Mouse (Mus musculus) R1 (cell line): ENCODE data around the gene Olfr922.

Experiments used
- DNase-seq: peaks from one replicate; pipeline ENCODE4 v3.0.0-alpha.2; 2018; ENCODE audit warnings: low read depth, low spot score

Gene Olfr922

DNA sequence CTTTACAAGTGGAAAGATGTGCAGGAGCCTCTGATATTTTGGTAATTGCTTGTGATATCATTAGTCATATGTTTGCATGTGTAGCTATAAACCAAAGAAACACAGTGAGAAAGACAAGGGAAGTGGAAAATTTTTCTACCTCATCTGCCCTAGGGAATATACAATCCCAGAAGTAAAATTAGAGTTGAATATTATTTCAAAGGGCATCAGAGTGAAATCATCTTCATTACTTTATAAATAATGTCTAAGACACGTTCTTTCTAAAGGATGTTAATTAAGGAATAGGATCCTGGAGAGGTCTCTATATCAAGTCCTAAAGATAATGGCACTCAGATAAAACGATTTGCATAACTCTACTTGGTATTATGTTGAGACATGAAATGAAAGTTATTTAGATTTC, at the start of gene Olfr922:
Gene Olfr922 (plus strand): TSS at position 301 of the 400 bp plus-strand sequence.
- DNase-seq, result no peak

DNA sequence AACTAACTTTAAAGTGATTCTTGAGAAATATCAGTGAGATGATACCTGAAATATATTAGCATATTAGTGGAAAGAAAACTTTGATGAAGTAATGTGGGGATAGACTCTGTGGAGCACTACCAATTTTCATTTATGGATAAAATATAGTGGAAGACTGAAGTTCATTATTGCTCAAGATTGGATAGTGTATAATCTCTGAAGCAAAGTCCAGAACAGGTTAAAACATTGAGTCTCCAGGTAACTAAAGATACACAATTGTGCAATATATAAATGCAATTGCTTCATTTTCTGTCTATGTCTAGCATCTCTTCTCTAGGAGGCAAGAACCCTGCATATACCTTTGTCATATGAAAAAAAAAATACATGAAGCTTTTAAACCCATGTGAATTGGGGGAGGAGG, 41.6 kb upstream of the Olfr922 start, which contains the start of gene Olfr921:
Gene Olfr921 (plus strand): TSS at position 301 of the 400 bp plus-strand sequence.
- no peak for DNase-seq

DNA sequence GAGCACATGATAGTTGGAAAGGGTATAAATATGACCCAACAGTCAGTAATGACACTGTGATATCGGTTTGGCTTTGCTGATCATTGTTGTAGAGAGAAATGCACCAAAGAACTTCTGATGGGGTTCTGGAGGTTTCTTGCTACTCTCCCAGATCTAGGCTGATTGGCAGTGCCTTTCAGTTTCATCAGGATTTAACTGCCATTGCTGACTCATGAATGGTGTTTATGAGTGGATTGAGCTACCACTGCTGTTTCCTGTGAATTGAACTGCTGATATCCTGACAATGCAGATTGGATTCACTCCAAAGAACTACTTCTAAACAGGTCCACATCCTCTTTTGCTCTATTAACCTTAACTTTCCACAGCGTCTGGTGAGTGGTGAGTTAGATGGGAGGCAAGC, 21.7 kb upstream of the Olfr922 start:
- no peak for DNase-seq

DNA sequence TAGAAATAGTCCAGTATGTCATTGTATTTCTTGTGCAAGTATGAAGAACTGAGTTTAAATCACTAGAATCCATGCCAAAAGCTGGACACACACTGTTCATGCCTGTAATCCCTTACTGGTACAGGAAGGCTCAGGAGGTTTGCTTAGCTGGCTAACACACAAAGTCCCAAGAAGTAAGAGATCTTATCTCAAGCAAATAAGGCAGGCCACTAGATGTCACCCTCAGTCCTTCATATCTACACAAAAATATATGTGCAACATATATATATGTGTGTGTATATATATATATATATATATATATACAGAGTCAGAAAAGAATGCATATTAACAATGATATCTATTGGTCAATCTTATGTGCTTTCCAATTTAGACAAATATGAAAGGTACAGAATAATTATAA, 8.7 kb upstream of the Olfr922 start:
- DNase-seq, result peak; percentile 5

DNA sequence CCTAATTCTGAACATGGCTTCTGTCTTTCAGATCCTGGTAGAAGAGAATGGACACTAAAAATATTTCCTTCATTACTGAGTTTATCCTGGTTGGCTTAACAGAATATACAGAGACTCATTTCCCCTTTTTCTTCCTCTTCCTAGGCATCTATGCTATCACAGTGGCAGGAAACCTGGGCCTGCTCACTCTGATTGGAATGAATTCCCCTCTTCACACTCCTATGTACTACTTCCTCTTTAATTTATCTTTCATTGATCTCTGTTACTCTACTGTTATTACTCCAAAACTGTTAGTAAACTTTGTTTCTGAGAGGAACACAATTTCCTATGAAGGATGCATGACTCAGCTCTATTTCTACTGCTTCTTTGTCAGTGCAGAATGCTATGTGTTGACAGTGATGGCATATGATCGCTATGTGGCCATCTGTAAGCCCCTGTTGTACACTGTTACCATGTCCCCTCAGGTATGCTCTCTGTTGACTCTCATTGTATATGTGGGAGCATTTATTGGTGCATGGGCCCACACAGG, 1.1 kb downstream of the Olfr922 start:
- no peak for DNase-seq

DNA sequence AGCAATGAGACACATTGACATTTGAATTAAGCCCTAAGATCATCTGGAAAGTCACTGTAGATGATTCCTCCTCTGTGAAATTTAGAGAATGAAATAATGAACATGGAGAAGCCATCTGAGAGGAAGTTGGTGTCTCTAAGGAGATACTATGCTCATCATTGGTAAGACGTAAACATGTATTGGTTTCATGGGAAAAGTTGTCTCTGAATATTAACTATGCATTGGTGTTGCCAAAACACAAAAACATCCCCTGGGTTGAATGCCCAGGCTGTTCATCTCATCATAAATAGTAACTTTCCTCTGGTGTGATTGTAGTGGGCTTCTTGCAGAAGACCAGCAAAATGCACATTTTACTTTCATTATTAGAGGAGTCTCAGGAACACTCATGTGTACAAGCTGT, 11.8 kb downstream of the Olfr922 start, which contains the start of gene Olfr923:
Gene Olfr923 (plus strand): TSS at position 301 of the 400 bp plus-strand sequence.
- no peak for DNase-seq

DNA sequence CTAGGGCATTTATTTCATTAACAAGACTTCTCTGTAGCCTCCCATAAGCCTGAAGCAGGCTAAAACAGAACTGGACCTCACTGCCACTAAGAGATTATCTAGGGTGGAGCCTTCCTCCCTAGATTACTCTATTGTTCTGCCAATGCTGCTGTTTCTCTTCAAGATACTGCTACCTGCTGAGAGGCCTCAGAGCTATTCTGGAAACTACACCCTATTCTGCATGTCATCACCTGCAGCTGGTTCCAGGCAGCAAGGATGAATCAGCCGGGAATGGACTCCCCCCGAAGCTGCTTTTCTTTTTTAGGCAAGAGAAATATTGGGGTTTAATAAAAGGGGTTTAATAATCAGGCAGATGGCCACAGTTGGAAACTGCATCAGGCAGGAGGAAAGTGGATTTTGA, 18.6 kb downstream of the Olfr922 start:
- peak; percentile 86 for DNase-seq

DNA sequence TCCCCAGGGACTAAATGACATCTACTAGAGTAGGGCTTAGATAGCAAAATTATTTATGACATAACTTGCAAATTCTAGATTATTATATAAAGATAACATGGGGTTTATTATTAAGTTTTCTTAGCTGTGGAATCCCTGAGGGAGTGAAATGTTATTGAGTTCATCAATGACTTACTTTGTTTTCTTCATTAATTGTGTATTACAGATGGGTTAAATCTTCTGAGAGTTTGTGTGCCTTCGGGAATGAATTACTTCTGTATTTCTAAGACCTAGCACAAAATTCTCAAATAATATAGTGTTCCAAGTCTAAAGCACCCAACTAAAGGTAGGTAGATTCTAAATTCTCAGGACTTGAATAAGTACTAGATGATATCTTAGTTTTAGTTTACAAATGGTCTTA, 29.7 kb downstream of the Olfr922 start, which contains the start of gene Olfr924:
Gene Olfr924 (plus strand): TSS at position 301 of the 400 bp plus-strand sequence.
- DNase-seq, result no peak

DNA sequence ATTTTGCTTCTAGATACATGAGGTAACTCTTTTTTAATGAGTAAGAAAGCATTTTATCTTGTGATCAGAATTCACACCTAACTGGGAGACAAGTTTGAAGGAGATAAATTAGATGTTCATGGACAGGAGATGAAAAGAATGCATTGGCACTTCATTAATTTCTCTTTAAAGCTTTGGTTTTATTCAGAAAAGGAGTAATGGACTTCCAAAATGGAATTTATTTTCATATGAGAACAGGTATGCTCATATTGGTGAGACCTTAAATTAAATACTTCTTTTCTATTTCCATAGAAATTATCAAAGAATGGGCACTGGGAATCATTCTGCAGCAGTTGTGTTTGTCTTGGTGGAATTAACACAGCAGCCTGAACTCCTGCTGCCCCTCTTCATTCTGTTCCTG, 40.3 kb downstream of the Olfr922 start, which contains the start of gene Olfr26:
Gene Olfr26 (plus strand): TSS at position 301 of the 400 bp plus-strand sequence.
- DNase-seq, result no peak
